Mouse (Mus musculus) hindbrain, embryonic 11.5 days (tissue): ENCODE data around the gene Anapc15. TPM values are rescaled to one million over a fixed set of nuclear protein-coding genes. Genes with fewer than 3 reads are reported as not detected.

ENCODE experiments used
- ATAC-seq: fragments of 200-750 bp; cut with Nextera tagmentation; 2 replicates; pipeline ENCODE4 v1.8.0; 2017; ENCODE audit warnings: mild to moderate bottlenecking, moderate TSS enrichment, moderate library complexity; ENCODE audit not compliant: low FRiP score
- DNase-seq: peaks from one replicate; pipeline ENCODE4 v3.0.0-alpha.2; 2015; ENCODE audit warnings: low spot score
- H3K27ac ChIP-seq: fragments of 300-500 bp; sonication (generic); 2 replicates; pipeline ENCODE4 v1.5.1; 2014; ENCODE audit warnings: mild to moderate bottlenecking, low read depth, low read length
- H3K27me3 ChIP-seq: fragments of 300-500 bp; sonication (generic); 2 replicates; pipeline ENCODE4 v1.6.1; 2014; ENCODE audit warnings: mild to moderate bottlenecking, low read length, moderate library complexity, mixed read lengths; ENCODE audit not compliant: control insufficient read depth, insufficient read depth
- H3K36me3 ChIP-seq: fragments of 300-500 bp; sonication (generic); 2 replicates; pipeline ENCODE4 v1.6.1; 2014; ENCODE audit warnings: mild to moderate bottlenecking, low read length, moderate library complexity, mixed read lengths; ENCODE audit not compliant: control insufficient read depth, insufficient read depth
- H3K4me1 ChIP-seq: fragments of 300-500 bp; sonication (generic); replicated peaks from 2 replicates; pipeline ENCODE4 v1.6.1; 2014; ENCODE audit warnings: low read length, mixed read lengths; ENCODE audit not compliant: control insufficient read depth, insufficient read depth
- H3K4me2 ChIP-seq: fragments of 300-500 bp; sonication (generic); replicated peaks from 2 replicates; pipeline ENCODE4 v1.6.1; 2014; ENCODE audit warnings: mild to moderate bottlenecking, low read depth, low read length
- H3K4me3 ChIP-seq: fragments of 300-500 bp; sonication (generic); 2 replicates; pipeline ENCODE4 v1.5.1; 2014; ENCODE audit warnings: low read depth, low read length
- H3K9ac ChIP-seq: fragments of 300-500 bp; sonication (generic); 2 replicates; pipeline ENCODE4 v1.6.1; 2014; ENCODE audit warnings: low read depth, low read length
- H3K9me3 ChIP-seq: fragments of 300-500 bp; sonication (generic); 2 replicates; pipeline ENCODE4 v1.6.1; 2016; ENCODE audit warnings: low read length; ENCODE audit not compliant: control insufficient read depth
- WGBS: fragments of 180-500 bp; shearing (Covaris S2); extraction: QIAGEN DNeasy Blood & Tissue Kit; methylation state at CpG from one replicate; pipeline ENCODE4 v1.1.7; 2014; 5-methylcytosine and 5-hydroxymethylcytosine counted together
- polyA plus RNA-seq: library from polyadenylated mRNA; unstranded; fragments of >200 nt; fragmentation: Nextera tagmentation; extraction: Ambion mirVana; gene quantifications from 2 replicates; pipeline ENCODE4 v1.2.1, GENCODE M21; 2014

Gene Anapc15
- 90.2 and 91.3 TPM in 2 replicates for polyA plus RNA-seq

GRCm38 (mm10) chr7:101863415-101863814 is at the start of gene Anapc15:
Gene Anapc15, plus strand, starts transcription at chr7:101863715.
- Histone ChIP-seq H3K4me1 (no peaks in the 10 kb centered on the region), H3K27me3 (no peaks in the 10 kb centered on the region), H3K4me2 (no peak within 1 kb of the TSS), H3K4me3 (no peak within 1 kb of the TSS), H3K9ac (no peak within 1 kb of the TSS), H3K9me3 (no peaks in the 10 kb centered on the region), H3K36me3 (no peaks in the 10 kb centered on the region), H3K27ac (no peak within 1 kb of the TSS)
- 77% methylated on average over 3 of the region's 3 CpGs for WGBS
- ATAC-seq, result no peak
- no peak for DNase-seq

- peak within 1 kb of the TSS; percentile 7; the same call in 1 of the 2 replicates for H3K9ac ChIP-seq
- WGBS, result 0% methylated on average over 21 of the region's 45 CpGs
- H3K27me3 ChIP-seq, result peaks cover 62% of the 10 kb centered on the region
- peak within 1 kb of the TSS; percentile 39 for H3K4me2 ChIP-seq
- H3K4me3 ChIP-seq, result peak within 1 kb of the TSS; percentile 31
- DNase-seq (peak; percentile 56), ATAC-seq (peak; percentile 46)
- H3K36me3 ChIP-seq, result no peaks in the 10 kb centered on the region
- no peaks in the 10 kb centered on the region for H3K9me3 ChIP-seq
- H3K27ac ChIP-seq, result no peak within 1 kb of the TSS
- H3K4me1 ChIP-seq, result peaks cover 5% of the 10 kb centered on the region; the same call in 1 of the 2 replicates
Measured at GRCm38 (mm10) chr7:101817861-101818401, 45.6 kb upstream of the Anapc15 start, which contains the start of gene Phox2a. Gene Phox2a, plus strand, starts transcription at chr7:101818313.

GRCm38 (mm10) chr7:101820295-101821030 is 43.1 kb upstream of the Anapc15 start:
- Histone ChIP-seq H3K4me1 (peaks cover 5% of the 10 kb centered on the region; the same call in 1 of the 2 replicates), H3K4me3 (peak overlapping the region; percentile 21), H3K4me2 (peak overlapping the region; percentile 28), H3K27me3 (peaks cover 68% of the 10 kb centered on the region), H3K9ac (no peak overlapping the region), H3K36me3 (no peaks in the 10 kb centered on the region), H3K27ac (no peak overlapping the region), H3K9me3 (no peaks in the 10 kb centered on the region)
- ATAC-seq, result no peak
- WGBS, result 4% methylated on average over 35 of the region's 35 CpGs
- DNase-seq, result peak; percentile 36

DNA sequence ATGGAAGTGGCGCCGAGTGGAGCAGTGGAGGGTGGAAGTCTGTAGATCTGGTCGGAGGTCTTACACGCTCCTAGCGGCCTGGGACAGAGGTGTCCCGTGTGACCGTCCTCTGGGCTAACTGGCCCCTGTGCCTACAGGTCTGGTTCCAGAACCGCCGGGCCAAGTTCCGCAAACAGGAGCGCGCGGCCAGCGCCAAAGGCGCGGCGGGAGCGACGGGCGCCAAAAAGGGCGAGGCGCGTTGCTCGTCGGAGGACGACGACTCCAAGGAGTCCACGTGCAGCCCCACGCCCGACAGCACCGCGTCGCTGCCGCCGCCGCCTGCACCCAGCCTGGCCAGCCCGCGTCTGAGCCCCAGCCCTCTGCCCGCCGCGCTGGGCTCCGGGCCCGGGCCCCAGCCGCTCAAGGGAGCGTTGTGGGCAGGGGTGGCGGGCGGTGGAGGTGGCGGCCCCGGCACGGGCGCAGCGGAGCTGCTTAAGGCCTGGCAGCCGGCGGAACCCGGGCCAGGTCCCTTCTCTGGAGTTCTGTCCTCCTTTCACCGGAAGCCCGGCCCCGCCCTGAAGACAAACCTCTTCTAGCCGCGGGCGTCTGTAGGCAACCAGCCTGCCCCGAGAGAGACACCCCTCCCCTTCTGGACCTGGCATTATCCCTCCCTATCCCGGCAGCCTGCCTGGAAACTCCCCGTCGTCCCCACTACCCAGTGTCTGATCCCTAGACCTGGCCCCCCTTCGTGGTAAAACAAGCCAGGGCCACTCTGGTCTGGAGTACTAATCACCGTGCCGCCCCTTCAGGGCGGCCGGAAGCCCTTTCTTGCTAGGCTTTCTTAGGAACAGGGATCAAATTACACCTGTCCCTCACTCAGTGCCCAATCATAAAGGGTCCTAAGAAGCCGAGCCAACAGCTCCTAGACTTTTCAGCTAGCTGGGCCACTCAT is 41.7 kb upstream of the Anapc15 start:
- Histone ChIP-seq H3K4me1 (peaks cover 5% of the 10 kb centered on the region; the same call in 1 of the 2 replicates), H3K4me2 (peak overlapping the region; percentile 71), H3K9me3 (no peaks in the 10 kb centered on the region), H3K27me3 (peaks cover 65% of the 10 kb centered on the region), H3K9ac (peak overlapping the region; percentile 54), H3K4me3 (peak overlapping the region; percentile 34), H3K36me3 (0 out of 2 replicates have a peak, but pooled peaks cover 3% of the 10 kb centered on the region), H3K27ac (peak overlapping the region; percentile 25; the same call in 1 of the 2 replicates)
- WGBS, result under 1% methylated on average over 57 of the region's 71 CpGs
- DNase-seq (peak; percentile 73), ATAC-seq (peak; percentile 51)

DNA sequence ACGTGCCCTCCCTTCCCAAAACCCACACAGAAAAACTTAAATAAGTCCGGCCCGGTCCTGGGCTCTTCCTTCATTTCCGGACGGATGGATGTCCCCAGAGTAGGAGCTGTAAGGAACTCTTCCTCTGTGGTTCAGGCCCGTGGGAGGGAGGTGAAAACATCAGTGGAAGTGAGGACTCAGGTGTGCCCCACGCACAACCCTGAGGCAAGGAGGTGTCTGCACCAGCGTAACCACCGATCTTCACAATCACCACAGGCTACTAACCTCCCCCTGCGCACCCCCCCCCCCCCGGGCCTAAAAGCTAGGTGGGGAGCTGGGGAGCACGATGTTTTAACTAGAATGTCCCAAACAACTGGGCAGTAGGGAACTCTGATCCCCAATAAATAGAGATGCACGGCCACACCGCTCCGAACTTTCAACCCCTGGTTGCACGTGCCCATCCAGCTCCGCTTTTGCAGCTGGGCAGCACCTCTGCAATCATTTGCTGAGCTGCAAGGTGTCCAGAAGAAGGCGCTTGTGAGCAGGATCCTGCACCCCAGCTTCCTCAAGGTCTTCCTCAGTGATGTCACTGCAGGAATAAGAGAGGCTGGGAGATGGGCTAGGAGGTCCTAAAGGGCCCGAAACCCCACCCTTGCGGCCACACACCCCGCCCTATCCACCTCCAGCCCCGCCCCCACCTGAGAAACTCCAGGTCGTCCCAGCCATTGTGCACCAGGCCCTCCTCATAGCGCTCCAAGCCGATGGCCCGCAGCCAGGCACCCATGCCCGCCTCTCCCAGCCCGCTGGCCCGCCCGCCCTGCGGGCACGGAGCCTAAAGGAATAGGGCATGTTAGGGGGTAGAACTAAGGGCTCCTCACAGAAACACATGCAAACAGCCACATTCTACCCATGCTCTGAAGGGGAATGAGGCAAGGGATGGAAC is 40.4 kb upstream of the Anapc15 start:
- Histone ChIP-seq H3K9ac (no peak overlapping the region), H3K4me2 (no peak overlapping the region), H3K4me1 (peaks cover 3% of the 10 kb centered on the region; the same call in 1 of the 2 replicates), H3K9me3 (no peaks in the 10 kb centered on the region), H3K27ac (no peak overlapping the region), H3K36me3 (peaks cover 6% of the 10 kb centered on the region; the same call in 1 of the 2 replicates), H3K4me3 (no peak overlapping the region), H3K27me3 (peaks cover 53% of the 10 kb centered on the region)
- ATAC-seq (peak; percentile 36; the same call in 1 of the 2 replicates), DNase-seq (peak; percentile 51)
- WGBS, result 24% methylated on average over 32 of the region's 32 CpGs

GRCm38 (mm10) chr7:101823758-101824630 is 39.5 kb upstream of the Anapc15 start:
- DNase-seq (no peak), ATAC-seq (0 out of 2 replicates have a peak, but pooled peaks have one; percentile 3)
- Histone ChIP-seq H3K27me3 (peaks cover 44% of the 10 kb centered on the region), H3K4me2 (no peak overlapping the region), H3K36me3 (peaks cover 9% of the 10 kb centered on the region; the same call in 1 of the 2 replicates), H3K9ac (no peak overlapping the region), H3K4me3 (no peak overlapping the region), H3K27ac (no peak overlapping the region), H3K9me3 (no peaks in the 10 kb centered on the region), H3K4me1 (0 out of 2 replicates have a peak, but pooled peaks cover 3% of the 10 kb centered on the region)
- WGBS, result 81% methylated on average over 18 of the region's 18 CpGs

- no peak overlapping the region for H3K9ac ChIP-seq
- H3K36me3 ChIP-seq, result peaks cover 20% of the 10 kb centered on the region
- H3K4me2 ChIP-seq, result no peak overlapping the region
- peaks cover 3% of the 10 kb centered on the region; the same call in 1 of the 2 replicates for H3K4me1 ChIP-seq
- WGBS, result 96% methylated on average over 3 of the region's 3 CpGs
- no peak overlapping the region for H3K27ac ChIP-seq
- no peak overlapping the region for H3K4me3 ChIP-seq
- DNase-seq (no peak), ATAC-seq (no peak)
- no peaks in the 10 kb centered on the region for H3K9me3 ChIP-seq
- no peaks in the 10 kb centered on the region for H3K27me3 ChIP-seq
Measured at GRCm38 (mm10) chr7:101830373-101830772, 33.1 kb upstream of the Anapc15 start.
